ENCODE assay signal across 17 mouse cellular contexts in genomic region chr11:53656558-53657202, GRCm38 (mm10). TPM values are rescaled to one million over a fixed set of nuclear protein-coding genes. Genes with fewer than 3 reads are reported as not detected.
DNase-seq lines count a peak whose midpoint lies in the region; ATAC-seq and TF ChIP-seq lines count a peak whose summit lies in the region.
"Had no signal": no experiment of that assay in that cellular context is flagged by ENCODE, and none has a peak within 500 bp of the region (broad histone marks: within the 10 kb centered on the region; RNA-seq: fewer than 3 reads in every experiment).

No protein-coding gene starts in this region.

- no peak for TF ChIP-seq EP300 in lung, postnatal 0 days (IDR thresholded peaks at IDR 0.05)

- no peak overlapping the region for H3K27ac ChIP-seq in lung, postnatal 0 days (ENCODE audit: low read length)
- no peak overlapping the region for H3K27ac ChIP-seq in forebrain, embryonic 10.5 days
- H3K27ac ChIP-seq: heart, embryonic 15.5 days; neural tube, embryonic 15.5 days had no signal

- peak; percentile 5 for DNase-seq in lung, postnatal 0 days (ENCODE audit: low spot score)
- no peak for DNase-seq in lung, postnatal 14 days
- peak; percentile 77 for DNase-seq in NIH3T3 (ENCODE audit: low read depth)
- no peak for DNase-seq in gastrocnemius, postnatal 25 days
- DNase-seq in adrenal gland, adult 8-10 months: no peak
- no peak for DNase-seq in forebrain, embryonic 10.5 days (ENCODE audit: extremely low spot score, low spot score)
- DNase-seq: kidney, adult 18-20 months; midbrain, embryonic 14.5 days; thymus, adult 2 months had no signal

- H3K9me3 ChIP-seq in lung, postnatal 0 days (ENCODE audit: low read length): no peaks in the 10 kb centered on the region
- no peaks in the 10 kb centered on the region for H3K9me3 ChIP-seq in forebrain, embryonic 10.5 days
- H3K9me3 ChIP-seq: heart, embryonic 15.5 days; neural tube, embryonic 15.5 days had no signal

- H3K4me1 ChIP-seq in lung, postnatal 0 days (ENCODE audit: insufficient read depth, low read depth, low read length): no peaks in the 10 kb centered on the region
- no peaks in the 10 kb centered on the region for H3K4me1 ChIP-seq in forebrain, embryonic 10.5 days
- H3K4me1 ChIP-seq: neural tube, embryonic 15.5 days had no signal

- H3K27me3 ChIP-seq in lung, postnatal 0 days (replicated peaks; ENCODE audit: insufficient read depth, low read length): no peaks in the 10 kb centered on the region
- no peaks in the 10 kb centered on the region for H3K27me3 ChIP-seq in forebrain, embryonic 10.5 days (ENCODE audit: poor library complexity, severe bottlenecking)
- H3K27me3 ChIP-seq: heart, embryonic 15.5 days; neural tube, embryonic 15.5 days had no signal

- no peak overlapping the region for H3K4me3 ChIP-seq in lung, postnatal 0 days (ENCODE audit: low read depth, low read length)
- H3K4me3 ChIP-seq in forebrain, embryonic 10.5 days: no peak overlapping the region
- H3K4me3 ChIP-seq: heart, embryonic 15.5 days; neural tube, embryonic 15.5 days had no signal

- TF ChIP-seq CTCF in lung, postnatal 0 days (IDR thresholded peaks at IDR 0.05): no peak

- H3K36me3 ChIP-seq in lung, postnatal 0 days (ENCODE audit: insufficient read depth, low read length): peaks cover 13% of the 10 kb centered on the region; the same call in 1 of the 2 replicates
- H3K36me3 ChIP-seq in forebrain, embryonic 10.5 days (replicated peaks): peaks cover 42% of the 10 kb centered on the region

- WGBS in lung, postnatal 0 days: 64% methylated on average over 9 of the region's 9 CpGs
- WGBS in forebrain, embryonic 10.5 days: 94% methylated on average over 9 of the region's 9 CpGs

- H3K9ac ChIP-seq in lung, postnatal 0 days (replicated peaks; ENCODE audit: low read depth): no peak overlapping the region
- H3K9ac ChIP-seq: heart, embryonic 15.5 days; neural tube, embryonic 15.5 days had no signal

- no peak for ATAC-seq in lung, postnatal 0 days
- peak; percentile 91 for ATAC-seq in inflammation-experienced regulatory T-cells, adult 6 months
- peak; percentile 61 for ATAC-seq in megakaryocyte-erythroid progenitor cell, adult 5-6 weeks (replicated peaks; ENCODE audit: low FRiP score, low TSS enrichment, poor library complexity, severe bottlenecking)

- H3K4me2 ChIP-seq in lung, postnatal 0 days (replicated peaks; ENCODE audit: low read depth, low read length): no peak overlapping the region
- H3K4me2 ChIP-seq: heart, embryonic 15.5 days; neural tube, embryonic 15.5 days had no signal

RNA-seq across cellular contexts. Expression of gene Il13, which starts 22.2 kb away (rescaled TPM):
- polyA plus RNA-seq in lung, postnatal 0 days (2015; fragmentation: Nextera tagmentation; extraction: Ambion mirVana): not detected in 2 replicates
- not detected for polyA plus RNA-seq in inflammation-experienced regulatory T-cells, adult 6 months (2017; shearing (Covaris generic))
- not detected in 2 replicates for total RNA-seq in megakaryocyte-erythroid progenitor cell, adult 5-6 weeks (2014; fragmentation: Nextera tagmentation)
- not detected in 2 replicates for total RNA-seq in megakaryocyte-erythroid progenitor cell, adult 5-6 weeks (2017)
- not detected for total RNA-seq in gastrocnemius, postnatal 25 days (2021)
- not detected for total RNA-seq in adrenal gland, adult 8-10 months (2022)
- polyA plus RNA-seq in forebrain, embryonic 10.5 days (2016; fragmentation: Nextera tagmentation; extraction: Ambion mirVana): not detected in 2 replicates
- total RNA-seq: layer of hippocampus, adult 18-20 months; left cerebral cortex, adult 8-10 months; liver, adult 2 months had no signal
- polyA plus RNA-seq: cortical plate, adult 2 months; heart, embryonic 15.5 days; liver, adult 2 months; midbrain, embryonic 14.5 days; neural tube, embryonic 15.5 days had no signal

RNA-seq across cellular contexts. Expression of gene Il4, which starts 38.2 kb away (rescaled TPM):
- 0.64 and 0.79 TPM in 2 replicates for polyA plus RNA-seq in lung, postnatal 0 days (2015; fragmentation: Nextera tagmentation; extraction: Ambion mirVana)
- polyA plus RNA-seq in inflammation-experienced regulatory T-cells, adult 6 months (2017; shearing (Covaris generic)): 10 to 100 TPM in 2 of 3 experiments, 1 to 10 TPM in 1; 3.1 to 26.5 (median 14.7) TPM
- total RNA-seq in megakaryocyte-erythroid progenitor cell, adult 5-6 weeks (2014; fragmentation: Nextera tagmentation): not detected in 2 replicates
- total RNA-seq in megakaryocyte-erythroid progenitor cell, adult 5-6 weeks (2017): 3.5 and 5.0 TPM in 2 replicates
- not detected for total RNA-seq in gastrocnemius, postnatal 25 days (2021)
- not detected for total RNA-seq in adrenal gland, adult 8-10 months (2022)
- polyA plus RNA-seq in forebrain, embryonic 10.5 days (2016; fragmentation: Nextera tagmentation; extraction: Ambion mirVana): 0.77 and 0.96 TPM in 2 replicates
- total RNA-seq: layer of hippocampus, adult 18-20 months; liver, adult 2 months had no signal
- polyA plus RNA-seq: cortical plate, adult 2 months had no signal

RNA-seq across cellular contexts. Expression of gene Rad50, which starts 50.4 kb away (rescaled TPM):
- 18.1 and 19.4 TPM in 2 replicates for polyA plus RNA-seq in lung, postnatal 0 days (2015; fragmentation: Nextera tagmentation; extraction: Ambion mirVana)
- 10 to 100 TPM; 47.3 to 53.7 (median 48.6) TPM for polyA plus RNA-seq in inflammation-experienced regulatory T-cells, adult 6 months (2017; shearing (Covaris generic))
- 53.6 and 58.6 TPM in 2 replicates for total RNA-seq in megakaryocyte-erythroid progenitor cell, adult 5-6 weeks (2014; fragmentation: Nextera tagmentation)
- total RNA-seq in megakaryocyte-erythroid progenitor cell, adult 5-6 weeks (2017): 91.4 and 110 TPM in 2 replicates
- 1 to 10 TPM; 4.9 to 5.1 TPM for total RNA-seq in gastrocnemius, postnatal 25 days (2021)
- total RNA-seq in adrenal gland, adult 8-10 months (2022): 10 to 100 TPM; 15.2 to 21.9 (median 18.6) TPM
- 27.4 and 27.8 TPM in 2 replicates for polyA plus RNA-seq in forebrain, embryonic 10.5 days (2016; fragmentation: Nextera tagmentation; extraction: Ambion mirVana)

Comparison
In these comparisons a context has a peak if more than half of its experiments do, and no peak if none do; other contexts are left out.
1. DNase-seq: peak in lung, postnatal 0 days (single experiment) and NIH3T3 (single experiment); none in lung, postnatal 14 days (single experiment), gastrocnemius, postnatal 25 days (single experiment), adrenal gland, adult 8-10 months (single experiment) and forebrain, embryonic 10.5 days (single experiment).